Mouse (Mus musculus) T-helper 17 cell (primary cell): ENCODE measurements at regions not wholly inside any gene's neighbourhood (a gene's known extent, or its start where the extent isn't known, plus 50 kb on each side); places are given as distances from the start of the nearest gene placed in this dataset.

Source experiments
- in situ Hi-C, 2 experiments: fragments of 300-600 bp; cut with MboI, MseI; formaldehyde crosslinking; loops; 1 replicate in 1 of 2; 2 replicates in 1 of 2; pipeline ENCODE4 v1.15.1; 2025; ENCODE audit warnings: high pct_unique_total_duplicates in 2 of 2

DNA sequence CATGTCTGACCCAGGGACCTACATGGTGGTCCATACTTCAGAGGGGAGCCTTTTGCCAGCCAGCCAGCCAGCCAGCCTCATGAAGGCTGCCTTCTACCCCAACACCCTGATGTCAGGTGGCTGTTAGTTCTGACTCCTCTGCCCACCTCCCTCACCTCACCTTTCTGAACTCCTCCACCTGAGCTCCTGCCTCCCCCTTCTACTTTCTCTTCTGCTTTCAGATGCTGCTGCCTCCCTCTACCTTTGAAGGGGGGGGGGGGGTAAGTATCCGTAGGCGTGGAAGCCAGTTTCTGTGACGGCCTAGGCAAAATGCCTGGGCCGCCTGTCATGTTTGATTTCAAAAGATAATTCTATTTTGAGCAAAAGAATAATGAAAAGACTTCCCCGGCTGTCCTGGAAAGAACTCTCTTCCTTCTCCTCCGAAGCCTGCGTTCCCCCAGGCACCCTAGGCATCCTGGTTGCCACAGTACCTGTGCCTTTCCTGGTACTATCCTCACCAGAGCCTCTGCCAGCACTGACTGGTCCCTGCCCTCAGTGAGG is 241.6 kb upstream of the Hs6st1 start:
- in situ Hi-C loops = no loop called here

DNA sequence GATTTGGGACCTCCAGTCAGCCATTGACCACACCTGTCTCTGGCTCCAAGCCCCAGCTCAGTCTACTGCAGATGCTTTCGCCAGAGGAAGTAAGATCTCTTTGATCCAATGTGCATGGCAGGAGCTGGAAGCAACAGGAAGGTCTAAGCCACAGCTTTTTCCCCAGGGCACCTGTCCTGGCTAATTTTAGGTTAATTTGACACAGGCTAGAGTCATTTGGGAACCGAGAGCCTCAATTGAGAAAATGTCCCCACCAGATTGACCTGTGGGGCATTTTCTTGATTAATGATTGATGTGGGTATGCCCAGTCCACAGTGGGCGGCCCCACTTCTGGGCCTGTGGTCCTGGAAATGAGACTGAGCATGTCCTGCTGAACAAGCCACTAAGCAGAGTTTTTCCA is 240.7 kb upstream of the Hs6st1 start:
- in situ Hi-C loops = no loop called here

DNA sequence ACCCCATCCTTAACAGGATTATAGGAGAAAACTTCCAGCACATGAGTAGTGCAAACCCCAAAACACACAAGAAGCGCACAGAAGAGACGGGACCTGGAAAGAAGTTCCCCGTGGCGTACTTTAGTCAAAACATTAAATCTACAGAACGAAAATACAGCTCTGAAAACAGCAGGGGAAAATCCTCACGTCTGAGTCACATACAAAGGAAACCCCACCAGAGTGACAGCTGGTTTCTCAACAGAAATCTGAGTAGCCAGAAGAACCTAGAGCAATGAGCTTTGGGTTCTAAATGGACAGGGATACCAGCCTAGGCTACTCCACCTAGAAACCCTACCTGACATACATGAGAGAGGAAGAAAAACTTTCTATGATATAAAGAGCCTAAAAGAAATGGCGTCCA is 234.0 kb upstream of the Hs6st1 start:
- in situ Hi-C loops = no loop called here

DNA sequence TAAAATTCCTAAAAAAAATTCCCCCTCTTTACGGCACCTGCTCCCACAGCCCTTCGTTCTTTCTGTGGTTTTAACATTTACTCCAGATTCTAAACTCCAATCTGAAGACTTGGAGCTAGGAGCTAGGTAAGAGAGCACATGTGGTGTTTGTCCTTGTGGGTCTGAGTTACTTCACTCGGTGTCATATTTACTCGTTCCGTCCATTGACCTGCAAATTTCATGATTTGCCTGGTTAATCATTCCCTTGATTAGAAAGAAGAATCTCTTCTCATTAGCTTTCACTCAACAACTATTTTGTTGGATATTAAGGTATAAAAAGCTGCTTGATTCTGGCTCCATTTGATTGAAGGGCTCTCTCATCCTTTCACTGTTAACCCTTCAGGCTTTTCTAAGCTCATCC is 231.6 kb upstream of the Hs6st1 start:
- in situ Hi-C loops = no loop called here

DNA sequence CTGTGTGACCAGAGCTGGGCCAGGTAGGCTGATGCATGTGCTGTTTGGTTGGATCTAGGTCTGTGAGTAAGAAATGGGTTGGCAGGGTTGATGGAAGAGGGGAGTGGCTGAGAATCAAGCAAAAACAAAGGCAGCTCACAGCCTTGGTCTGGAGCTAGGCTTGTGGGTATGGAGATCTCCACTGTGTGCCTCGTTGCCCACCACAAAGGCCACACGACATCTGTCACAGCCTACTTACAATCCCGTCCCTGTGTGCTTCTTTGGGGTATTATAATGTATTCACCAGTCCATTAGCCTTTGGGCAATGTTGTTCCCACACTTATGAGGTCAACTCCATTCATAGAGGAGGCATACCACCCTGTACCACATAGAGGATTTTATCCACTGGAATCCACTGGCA is 229.6 kb upstream of the Hs6st1 start:
- in situ Hi-C loops = no loop called here

DNA sequence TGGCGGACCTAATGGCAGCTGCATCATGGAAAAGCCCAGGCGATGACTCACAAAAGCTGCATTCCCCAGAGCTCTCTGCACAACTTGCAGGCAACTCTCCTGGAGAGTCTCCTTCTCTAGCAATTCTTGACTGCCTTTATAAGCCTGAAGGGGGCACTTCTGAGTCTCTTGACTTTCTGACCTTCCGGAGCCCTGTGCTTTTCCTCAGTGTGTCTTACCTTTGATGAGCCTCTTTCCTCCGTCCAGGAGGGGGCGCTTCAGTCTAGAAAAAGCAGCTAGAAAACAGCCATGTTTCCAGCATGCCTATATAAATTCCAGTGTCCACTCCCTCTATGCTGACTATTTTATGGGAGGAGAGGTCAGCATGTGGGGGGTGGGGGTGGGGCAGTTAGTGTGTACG is 228.8 kb upstream of the Hs6st1 start:
- in situ Hi-C loops = no loop called here

DNA sequence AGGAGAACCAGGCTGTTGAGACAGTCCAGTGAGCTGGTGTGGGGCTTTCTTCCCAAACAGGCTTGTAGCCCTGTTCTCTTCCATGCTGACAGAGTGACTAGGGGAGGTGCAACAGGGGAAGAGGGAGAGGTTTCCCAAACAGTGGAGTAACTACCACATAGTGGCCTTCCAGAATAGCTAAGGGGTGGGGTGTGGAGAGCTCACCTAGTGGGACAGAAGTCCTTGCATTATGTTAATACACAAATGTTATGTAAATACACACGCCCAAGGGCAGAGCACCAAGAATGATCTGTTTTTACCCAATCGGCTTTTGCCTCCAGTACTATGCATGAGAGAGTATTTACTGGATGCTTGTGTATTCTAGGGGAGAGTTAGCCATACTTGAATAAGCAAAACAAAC is 226.6 kb upstream of the Hs6st1 start:
- in situ Hi-C loops = loop anchor here in 1 of 2 experiments (5.0 to 10.0 kb wide), 2 partner anchors 226 to 293 kb away; partner anchors contain the start of gene Hs6st1

DNA sequence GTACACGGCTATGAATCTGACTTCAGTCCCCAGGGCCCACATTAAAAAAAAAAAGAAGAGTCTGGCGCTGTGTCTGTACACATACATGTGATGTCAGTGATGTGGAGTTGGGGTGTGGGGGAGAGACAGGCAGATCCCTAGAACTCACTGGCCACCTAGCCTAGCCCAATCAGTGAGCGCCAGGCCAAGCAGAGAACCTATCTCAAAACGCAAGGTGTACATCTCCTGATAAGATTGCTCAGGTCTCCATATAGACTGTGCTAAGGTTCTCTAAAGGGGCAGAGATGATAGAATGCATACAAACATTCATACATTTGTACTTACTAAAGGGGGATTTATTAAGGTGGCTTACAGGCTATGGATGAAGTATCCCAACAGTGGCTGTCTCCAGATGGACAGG is 225.5 kb upstream of the Hs6st1 start:
- in situ Hi-C loops = loop anchor here in 1 of 2 experiments (5.0 to 10.0 kb wide), 2 partner anchors 225 to 292 kb away; partner anchors contain the start of gene Hs6st1

DNA sequence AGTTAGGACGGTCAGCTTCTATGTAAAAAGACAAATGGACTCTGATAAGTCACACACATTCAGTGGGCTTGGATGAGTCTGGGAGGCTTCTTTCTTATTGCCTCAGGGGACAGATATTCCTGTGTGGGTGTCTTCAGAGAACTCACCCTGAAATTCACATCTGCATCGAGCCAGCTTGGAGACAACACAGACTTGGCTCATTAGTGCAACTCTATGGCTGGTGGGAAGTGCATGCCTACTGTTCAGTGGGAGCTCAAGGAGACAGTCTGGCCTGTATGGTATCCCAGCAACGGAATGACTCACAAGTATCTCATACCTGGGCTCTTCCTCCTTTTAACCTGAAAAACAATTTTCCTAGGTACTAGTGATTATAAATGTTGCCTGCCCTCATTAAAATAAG is 224.6 kb upstream of the Hs6st1 start:
- in situ Hi-C loops = loop anchor here in 1 of 2 experiments (5.0 to 10.0 kb wide), 2 partner anchors 224 to 291 kb away; partner anchors contain the start of gene Hs6st1

DNA sequence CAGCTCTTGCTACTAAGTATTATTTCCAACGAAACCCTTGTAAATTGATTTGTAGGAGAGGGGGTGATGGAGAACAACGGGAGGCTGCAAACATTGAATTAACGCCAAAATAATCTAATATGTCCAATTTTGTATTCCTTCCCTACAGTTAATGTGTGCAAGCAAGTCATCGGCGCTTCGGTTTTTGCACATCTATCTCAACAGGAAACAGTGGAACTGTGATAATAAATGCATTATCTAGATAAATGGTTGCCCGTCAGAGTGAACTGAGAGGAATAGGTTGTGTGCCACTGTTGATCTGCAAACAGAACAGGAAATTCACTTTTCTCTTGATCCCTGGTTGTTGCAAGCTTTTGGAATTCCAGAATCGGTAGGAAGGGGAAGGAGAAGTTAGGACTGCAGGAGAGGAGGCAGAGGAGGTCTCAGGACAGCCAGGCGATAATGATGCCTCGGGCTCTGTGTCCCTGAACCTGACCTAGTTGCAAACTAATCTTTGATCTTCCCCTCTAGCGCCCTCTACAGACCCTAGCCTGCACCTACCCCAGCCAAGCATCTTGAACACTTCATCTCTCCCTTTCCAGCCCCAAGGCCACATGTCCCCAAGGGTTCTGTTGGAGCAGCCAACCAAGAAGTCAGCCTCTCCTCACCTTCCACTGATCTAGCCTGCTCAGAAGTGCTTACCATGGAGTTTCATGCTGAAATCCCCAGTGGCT is 221.8 kb upstream of the Hs6st1 start:
- in situ Hi-C loops = loop anchor here in 1 of 2 experiments (10.0 kb wide), 1 partner anchor 288 kb away; no protein-coding TSS in a partner anchor

DNA sequence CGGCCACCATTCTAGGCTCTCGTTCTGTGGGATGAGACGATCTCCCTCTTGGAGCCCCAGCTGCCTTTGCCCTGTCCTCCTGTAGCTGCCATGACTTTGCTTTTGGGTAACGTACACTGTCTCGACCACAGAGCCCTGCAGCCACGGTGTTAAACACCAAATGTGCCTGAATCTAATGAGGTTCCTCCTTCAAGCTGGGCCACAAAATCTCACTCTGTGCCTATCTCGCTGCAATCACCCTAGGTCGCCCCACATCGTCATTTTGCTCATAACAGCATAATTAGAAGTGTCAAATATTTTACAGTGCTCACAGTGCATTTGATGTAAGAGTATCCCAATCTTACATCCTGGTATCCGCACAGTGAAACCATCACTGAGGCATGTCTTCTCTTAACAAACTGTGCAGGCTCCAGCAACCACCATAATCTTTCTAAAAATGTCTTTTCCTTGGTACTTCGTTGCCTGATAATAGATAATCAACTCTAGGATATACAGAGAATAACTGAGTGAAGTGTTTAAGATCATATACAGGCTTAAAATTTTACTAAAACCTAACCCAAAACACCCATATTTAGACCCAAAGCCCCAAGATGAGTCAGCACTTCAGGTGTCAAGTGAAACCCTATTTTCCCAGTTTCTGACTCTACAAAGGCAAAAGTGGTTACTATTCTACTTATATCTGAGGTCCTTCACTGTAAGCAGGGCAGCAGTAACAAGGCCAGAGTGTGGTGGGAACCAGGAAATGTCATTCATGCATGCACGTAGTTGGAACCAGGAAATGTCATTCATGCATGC is 219.8 kb upstream of the Hs6st1 start:
- in situ Hi-C loops = loop anchor here in 1 of 2 experiments (10.0 kb wide), 1 partner anchor 286 kb away; no protein-coding TSS in a partner anchor

DNA sequence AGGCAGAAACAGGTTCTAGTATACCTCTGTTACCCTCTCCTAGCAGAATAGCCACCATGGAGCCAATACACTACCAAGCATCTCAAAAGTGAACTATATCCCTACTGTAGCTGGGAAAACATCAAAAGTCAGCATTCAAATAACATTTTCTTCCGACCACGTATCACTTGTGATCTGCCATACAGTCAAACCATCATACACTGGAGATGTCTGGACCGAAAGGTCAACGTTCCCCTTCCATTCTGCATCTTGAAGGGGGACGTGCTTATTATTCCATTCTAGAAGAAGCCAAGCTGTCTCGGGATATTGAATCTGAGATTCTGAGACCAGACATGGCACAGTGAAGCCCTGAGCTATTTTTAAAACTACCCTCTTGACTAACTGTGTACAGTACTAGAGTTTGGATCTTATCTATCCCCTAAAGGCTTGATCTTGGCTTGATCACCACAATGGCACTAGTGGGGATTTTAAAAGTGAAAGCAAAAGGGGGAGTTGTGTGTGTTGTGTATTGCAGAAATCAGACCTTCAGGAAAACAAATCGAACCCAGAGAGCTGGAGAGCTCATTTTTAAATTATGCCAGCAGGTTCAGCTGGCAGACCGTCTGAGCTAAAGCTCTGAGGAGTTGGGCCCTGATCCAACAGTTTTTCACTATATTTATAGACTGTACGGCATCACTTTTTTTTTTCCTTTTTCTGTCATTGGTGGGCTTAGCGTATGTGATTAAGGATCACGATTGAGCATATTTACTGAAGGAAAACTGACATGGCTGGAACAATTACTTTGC is 218.6 kb upstream of the Hs6st1 start:
- in situ Hi-C loops = loop anchor here in 1 of 2 experiments (10.0 kb wide), 1 partner anchor 285 kb away; no protein-coding TSS in a partner anchor

DNA sequence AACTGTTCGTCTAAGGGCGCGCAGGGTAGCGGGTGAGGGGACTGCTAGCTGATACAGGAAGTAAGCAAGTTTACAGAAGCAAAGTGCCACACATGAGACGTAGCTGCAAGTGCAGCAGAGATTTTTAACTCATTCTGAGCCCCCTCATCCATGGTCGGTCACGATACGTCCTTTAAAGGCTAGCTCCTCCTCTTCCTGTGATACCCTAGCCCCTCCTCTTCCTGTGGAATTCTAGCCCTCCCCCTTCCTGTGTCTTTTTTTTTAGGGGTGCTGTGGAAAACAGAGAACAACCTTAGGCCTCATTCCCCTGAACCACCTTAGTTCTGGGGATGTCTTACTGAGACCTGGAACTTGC is 218.0 kb upstream of the Hs6st1 start:
- in situ Hi-C loops = no loop called here

DNA sequence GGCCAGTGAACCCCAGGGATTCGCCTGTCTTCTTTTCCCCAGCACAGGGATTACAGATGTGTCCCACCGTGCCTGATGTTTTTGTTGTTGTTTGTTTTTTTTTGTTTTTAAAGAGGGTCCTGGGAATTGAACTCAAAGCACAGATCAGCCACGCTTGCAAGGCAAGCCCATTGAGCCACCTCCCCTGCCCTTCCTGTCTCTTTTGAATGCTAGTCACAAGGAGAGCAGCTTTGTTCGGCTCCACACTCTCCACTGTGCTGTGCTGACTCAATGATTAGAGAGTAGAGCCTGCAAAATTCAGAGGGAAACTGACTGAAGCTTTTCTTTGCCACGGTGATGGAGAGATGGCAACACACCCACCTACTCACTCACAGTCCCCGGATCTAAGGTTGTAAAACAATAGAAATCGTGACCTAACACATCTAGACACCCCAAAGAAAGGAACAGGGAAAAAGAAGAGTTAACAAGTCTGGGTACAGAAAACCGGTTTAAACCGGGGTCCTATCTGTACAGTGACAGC is 217.6 kb upstream of the Hs6st1 start:
- in situ Hi-C loops = no loop called here

DNA sequence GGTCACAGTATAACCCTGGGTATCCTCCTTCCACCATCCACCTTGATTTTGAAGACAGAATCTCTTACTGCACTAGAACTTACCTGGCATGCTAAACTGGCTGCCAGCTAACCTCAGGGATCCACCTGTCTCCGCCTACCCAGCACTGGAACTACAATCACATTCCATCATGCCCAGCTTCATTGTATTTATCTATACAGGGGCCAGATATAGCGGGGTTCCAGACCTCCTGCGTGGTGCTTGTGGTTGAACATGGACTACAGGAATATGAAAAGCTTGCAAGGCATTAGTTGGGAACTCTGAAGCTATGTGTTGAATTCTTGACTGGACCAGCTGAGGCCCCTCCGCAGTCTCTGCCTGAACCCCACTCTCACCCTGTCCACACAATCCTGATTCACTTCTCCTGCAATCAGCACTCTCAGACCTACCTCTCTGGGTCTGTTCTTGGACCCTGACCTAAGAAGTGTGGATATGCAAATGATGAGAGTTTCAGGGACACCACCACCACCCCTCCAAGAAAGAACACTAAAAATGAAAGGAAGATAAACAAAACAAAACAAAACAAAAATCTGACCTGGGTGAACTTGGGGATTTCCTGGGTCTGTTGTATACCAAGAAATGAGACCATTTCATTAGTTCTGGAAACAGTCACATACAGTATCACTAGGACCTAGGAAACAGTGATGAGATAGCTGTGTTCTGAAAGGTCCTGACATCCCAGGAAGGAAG is 216.4 kb upstream of the Hs6st1 start:
- in situ Hi-C loops = no loop called here

DNA sequence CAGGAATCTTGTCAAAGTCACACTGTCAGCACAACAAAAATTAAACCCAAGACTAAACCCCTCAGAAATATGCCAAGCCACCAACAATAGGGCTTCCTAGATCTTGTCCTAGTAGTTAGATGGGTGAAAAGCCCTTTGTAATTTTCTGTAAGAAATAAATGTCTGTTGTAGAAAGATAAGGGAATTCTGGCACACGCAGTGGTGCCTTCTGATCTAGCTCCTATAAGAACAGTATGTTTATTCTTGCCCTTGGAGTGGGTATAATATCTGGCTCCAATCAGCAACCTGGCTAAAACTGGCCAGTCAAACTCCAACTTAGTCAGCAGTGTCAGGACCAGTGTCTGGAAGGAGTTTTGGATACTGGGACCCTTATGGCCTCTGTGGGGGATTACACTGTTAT is 215.2 kb upstream of the Hs6st1 start:
- in situ Hi-C loops = no loop called here

DNA sequence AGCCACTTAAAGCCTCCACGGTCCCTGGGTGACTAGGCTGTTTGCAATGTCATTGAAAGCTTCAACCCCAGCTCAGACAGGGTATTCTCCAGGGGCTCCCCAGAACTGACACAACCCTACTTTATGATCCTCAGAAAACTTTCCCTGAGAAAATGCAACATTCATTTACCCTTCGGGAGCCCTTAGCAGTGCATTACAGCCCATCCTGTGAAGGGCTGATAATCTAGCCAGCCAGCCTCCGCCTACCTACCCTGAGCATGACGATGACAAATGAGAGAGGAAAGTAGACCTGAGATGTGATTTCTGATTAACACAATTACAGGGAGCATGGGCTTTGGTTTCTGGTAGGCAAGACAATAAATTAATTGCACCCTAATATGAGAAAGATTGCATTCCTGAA is 212.6 kb upstream of the Hs6st1 start:
- in situ Hi-C loops = no loop called here

DNA sequence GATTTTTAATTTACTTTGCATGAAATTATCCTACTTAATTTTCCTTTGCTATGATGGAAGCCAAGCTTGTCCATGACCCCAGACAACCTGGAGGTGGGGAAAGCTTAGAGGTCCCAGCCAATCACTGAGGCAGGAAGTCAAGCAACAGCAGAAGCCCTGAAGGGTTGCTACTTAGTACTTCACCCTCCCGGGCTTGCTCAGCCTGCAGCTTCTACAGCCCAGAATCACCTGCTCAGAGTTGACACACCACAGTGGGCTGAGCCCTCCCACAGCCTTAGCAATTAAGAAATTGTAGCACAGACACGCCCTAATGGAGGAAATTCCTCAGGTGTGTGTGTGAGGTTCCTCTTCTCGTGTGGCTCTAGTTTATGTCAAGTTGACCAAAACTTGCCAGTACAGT is 209.9 kb upstream of the Hs6st1 start:
- in situ Hi-C loops = no loop called here

DNA sequence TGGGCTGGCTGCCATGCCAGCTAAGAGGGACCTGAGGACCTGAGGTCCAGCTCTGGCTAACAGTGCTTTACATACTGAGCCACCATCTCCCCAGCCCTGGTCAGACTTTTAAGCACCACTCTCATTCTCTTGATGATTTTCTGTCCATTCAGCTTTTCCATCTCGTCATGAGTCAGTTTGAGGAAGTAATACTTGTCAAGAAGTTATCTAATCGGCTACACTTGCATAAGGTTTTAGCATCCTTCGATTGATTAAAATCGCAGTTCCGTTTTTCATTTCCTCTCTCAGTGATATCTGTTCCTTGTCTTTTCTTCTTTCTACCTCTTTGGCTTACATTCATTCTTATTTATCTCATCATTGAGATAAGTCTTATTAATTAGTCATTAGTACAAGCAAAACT is 207.4 kb upstream of the Hs6st1 start:
- in situ Hi-C loops = no loop called here

DNA sequence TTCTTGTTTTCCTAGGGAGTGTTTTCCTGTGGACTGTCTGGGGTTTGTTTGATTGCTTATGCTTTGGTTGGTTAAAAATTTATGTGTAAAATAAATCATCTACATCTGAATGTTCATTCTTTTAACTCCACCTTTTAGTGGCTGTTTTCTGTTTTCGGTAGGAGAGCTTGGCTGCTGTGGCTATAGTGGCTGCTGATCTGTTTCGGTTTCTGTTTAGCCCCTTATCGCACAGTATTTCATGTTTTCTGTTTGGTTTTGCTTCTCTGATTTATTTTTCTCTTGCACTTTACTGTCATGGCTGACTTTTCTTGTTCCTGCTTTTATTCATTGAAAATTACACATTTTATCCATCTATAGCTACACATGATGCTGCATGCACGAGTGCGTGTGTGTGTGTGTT is 206.0 kb upstream of the Hs6st1 start:
- in situ Hi-C loops = no loop called here

DNA sequence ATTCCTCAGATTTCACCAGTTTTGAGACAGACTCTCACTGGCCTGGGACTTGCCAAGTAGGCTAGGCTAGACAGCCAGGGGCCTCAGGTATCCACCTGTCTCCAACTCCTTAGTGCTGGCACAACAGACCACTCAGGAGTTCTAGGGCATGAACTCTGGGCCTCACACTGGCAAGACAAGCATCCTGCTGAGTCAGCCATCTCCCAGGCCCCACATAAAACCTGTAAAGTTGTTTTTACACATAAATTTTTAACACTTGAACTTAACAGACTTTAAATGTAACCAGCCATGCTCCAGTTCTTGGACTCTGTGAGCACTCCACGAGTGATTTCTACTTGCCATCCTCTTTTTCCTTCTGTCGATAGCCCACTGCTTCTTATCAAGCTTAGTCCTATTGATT is 205.5 kb upstream of the Hs6st1 start:
- in situ Hi-C loops = no loop called here
